Mouse (Mus musculus): ENCODE results near the gene Dlec1.

- TF ChIP-seq CTCF (IDR thresholded peaks at IDR 0.05; ENCODE audit: borderline replicate concordance, extremely low read depth, insufficient read depth, insufficient read length): no peak
- TF ChIP-seq POLR2A (IDR thresholded peaks at IDR 0.05; ENCODE audit: borderline replicate concordance, extremely low read depth, insufficient read depth, insufficient read length, poor library complexity, severe bottlenecking): no peak
Observed at GRCm38 (mm10) chr9:119160689-119161088, 58.4 kb downstream of the Dlec1 start.
